Mouse (Mus musculus) liver, embryonic 14.5 days (tissue): ENCODE results near the gene Vps26c.

ENCODE experiments used
- CTCF ChIP-seq: IDR thresholded peaks from 2 replicates; pipeline ENCODE4 v1.5.1; 2016; ENCODE audit warnings: antibody characterized with exemption, low read depth, control low read depth
- EP300 ChIP-seq: IDR thresholded peaks from 2 replicates; pipeline ENCODE4 v1.6.1; 2016; ENCODE audit warnings: antibody characterized with exemption, low read depth

GRCm38 (mm10) chr16:94524691-94525090 lies 1.9 kb downstream of the Vps26c start:
- no peak for TF ChIP-seq CTCF
- no peak for TF ChIP-seq EP300
